Mouse (Mus musculus) lung, postnatal 0 days (tissue): ENCODE measurements around the gene Ankrd10.

Experiments used
- CTCF ChIP-seq: IDR thresholded peaks from 2 replicates; pipeline ENCODE4 v1.5.1; 2016; ENCODE audit warnings: antibody characterized with exemption, mild to moderate bottlenecking
- EP300 ChIP-seq: IDR thresholded peaks from 2 replicates; pipeline ENCODE4 v1.6.1; 2016; ENCODE audit warnings: antibody characterized with exemption, mild to moderate bottlenecking, control low read depth

GRCm38 (mm10) chr8:11634331-11635011 is 1.1 kb downstream of the Ankrd10 start:
- TF ChIP-seq CTCF, result no peak
- no peak for TF ChIP-seq EP300
